Mouse (Mus musculus) spleen, adult 2 months (tissue): ENCODE measurements around the gene Vdac2. TPM values are rescaled to one million over a fixed set of nuclear protein-coding genes. Genes with fewer than 3 reads are reported as not detected.

Experiments
- DNase-seq, 2 experiments: peaks; one replicate each; pipeline versions ENCODE4 v3.0.0 to v3.0.0-alpha.2; 2012 to 2021; ENCODE audit warnings: low spot score in 2 of 2, low read depth in 1 of 2
- H3K27ac ChIP-seq: fragments of 200-500 bp; 2 replicates; pipeline ENCODE4 v1.5.1; 2012; ENCODE audit warnings: low read length, inconsistent platforms; ENCODE audit not compliant: insufficient read depth
- H3K27me3 ChIP-seq: fragments of 200-500 bp; 2 replicates; pipeline ENCODE4 v1.6.1; 2012; ENCODE audit warnings: mild to moderate bottlenecking, moderate library complexity, low read length, inconsistent platforms; ENCODE audit not compliant: control insufficient read depth, insufficient read depth
- H3K36me3 ChIP-seq: fragments of 200-500 bp; 2 replicates; pipeline ENCODE4 v1.6.1; 2012; ENCODE audit warnings: mild to moderate bottlenecking, low read length, inconsistent platforms; ENCODE audit not compliant: control insufficient read depth, insufficient read depth
- H3K4me1 ChIP-seq: fragments of 200-500 bp; 2 replicates; pipeline ENCODE4 v1.6.1; 2011; ENCODE audit warnings: inconsistent platforms; ENCODE audit not compliant: control insufficient read depth, insufficient read depth, insufficient read length
- H3K4me3 ChIP-seq: fragments of 200-500 bp; 2 replicates; pipeline ENCODE4 v1.5.1; 2011; ENCODE audit warnings: mild to moderate bottlenecking, inconsistent platforms; ENCODE audit not compliant: insufficient read depth, insufficient read length; ENCODE audit errors: extremely low read depth
- CTCF ChIP-seq: fragments of 200-500 bp; IDR thresholded peaks from 2 replicates; pipeline ENCODE4 v1.5.1; 2011; ENCODE audit warnings: mild to moderate bottlenecking, inconsistent platforms; ENCODE audit not compliant: insufficient read depth, insufficient read length, insufficient replicate concordance; ENCODE audit errors: extremely low read depth
- POLR2A ChIP-seq: fragments of 200-500 bp; IDR thresholded peaks from 2 replicates; pipeline ENCODE4 v1.6.1; 2011; ENCODE audit warnings: low read depth, low read length, inconsistent platforms
- WGBS: fragments of 180-500 bp; shearing (Covaris S2); methylation state at CpG from one replicate; pipeline ENCODE4 v1.1.7; 2018; 5-methylcytosine and 5-hydroxymethylcytosine counted together
- polyA plus RNA-seq: library from polyadenylated mRNA; depleted of rRNA; stranded (reverse); fragments of >200 nt; gene quantifications from 2 replicates; pipeline ENCODE4 v1.2.3, GENCODE M21; 2012

Vdac2 gene
- polyA plus RNA-seq, 1 experiment, result 59.8 TPM

DNA sequence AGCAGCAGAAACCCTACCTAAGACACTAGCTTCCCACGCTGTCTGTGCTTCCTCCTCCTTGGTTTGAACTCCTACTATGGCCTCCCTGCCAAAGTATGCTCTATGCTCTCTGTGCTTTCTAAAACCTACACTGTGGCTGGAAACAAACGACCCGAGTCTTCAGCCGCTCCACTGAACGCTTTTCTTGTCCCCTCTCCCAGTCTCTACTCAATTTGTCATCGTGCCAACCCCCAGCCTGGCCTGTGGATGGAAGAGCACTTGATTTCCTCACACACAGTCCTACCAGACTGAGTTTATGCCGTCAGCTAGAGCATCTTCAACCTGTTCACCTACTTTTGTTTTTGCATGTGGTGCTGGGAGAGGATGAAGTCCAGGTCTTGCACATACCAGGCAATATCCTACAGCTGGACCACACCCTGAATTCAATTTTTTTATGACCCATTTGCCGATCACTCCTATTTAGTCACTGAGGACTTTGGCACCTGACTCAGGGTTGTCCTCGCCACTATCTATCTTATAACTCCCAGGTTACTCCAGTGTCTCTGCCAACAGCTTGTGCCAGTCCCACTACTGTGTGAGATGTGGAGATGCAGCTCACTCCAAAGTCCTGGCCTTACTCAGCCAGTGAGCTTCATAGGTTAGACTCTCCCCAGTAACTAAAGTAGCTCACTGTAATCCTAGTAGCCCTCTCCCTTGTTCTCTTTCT, 901 bp downstream of the Vdac2 start:
- Histone ChIP-seq H3K27me3 (no peaks in the 10 kb centered on the region), H3K4me1 (0 out of 2 replicates have a peak, but pooled peaks cover 6% of the 10 kb centered on the region), H3K36me3 (no peaks in the 10 kb centered on the region), H3K4me3 (no peak overlapping the region), H3K27ac (no peak overlapping the region)
- 81% methylated on average over 9 of the region's 9 CpGs for WGBS
- TF ChIP-seq POLR2A, result no peak
- no peak for TF ChIP-seq CTCF
- no peak for DNase-seq

DNA sequence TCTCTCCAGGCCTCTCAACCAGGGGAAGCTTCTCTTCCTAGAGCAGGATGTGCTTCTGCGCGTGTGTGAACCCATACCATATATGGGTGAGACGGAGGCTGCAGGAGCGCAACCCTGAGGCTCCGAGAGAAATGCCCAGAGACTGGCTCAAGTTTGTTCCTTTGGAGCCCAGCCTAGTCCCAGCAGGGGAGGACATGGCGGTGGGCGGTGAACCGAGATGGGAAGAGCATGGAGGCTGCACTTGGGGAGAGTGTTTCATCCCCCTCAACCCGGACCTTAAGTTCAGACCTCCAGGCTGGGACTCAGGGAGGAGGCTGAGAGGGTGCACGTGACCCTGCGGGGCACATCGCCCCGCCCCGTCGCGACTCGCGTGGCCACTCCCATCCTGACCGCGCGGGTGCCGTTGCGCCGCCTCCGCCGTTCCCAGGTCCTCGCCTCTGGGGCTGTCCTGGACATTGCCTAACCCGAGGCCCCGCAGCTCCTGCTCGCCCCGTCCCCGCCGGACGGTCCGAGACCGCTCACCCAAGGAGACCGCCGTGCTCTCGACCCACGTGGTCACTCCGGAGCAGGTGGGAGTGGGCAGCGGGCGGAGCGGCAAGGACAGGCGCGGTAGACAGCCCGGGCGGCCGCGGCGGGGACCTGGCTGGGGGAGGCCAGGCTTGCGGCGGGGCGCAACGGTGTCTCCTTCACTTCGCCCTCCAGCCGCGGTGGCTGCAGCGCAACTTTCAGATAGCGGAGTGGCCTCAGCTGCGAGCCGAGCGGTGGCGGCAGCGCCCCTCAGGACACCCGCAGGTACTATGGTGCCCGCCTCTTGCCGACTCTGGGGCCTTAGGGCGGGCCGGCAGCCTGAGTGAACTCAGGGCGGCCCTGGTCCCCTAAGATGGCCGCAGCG, 6.1 kb downstream of the Vdac2 start:
- Histone ChIP-seq H3K4me1 (peaks cover 10% of the 10 kb centered on the region), H3K27me3 (no peaks in the 10 kb centered on the region)

DNA sequence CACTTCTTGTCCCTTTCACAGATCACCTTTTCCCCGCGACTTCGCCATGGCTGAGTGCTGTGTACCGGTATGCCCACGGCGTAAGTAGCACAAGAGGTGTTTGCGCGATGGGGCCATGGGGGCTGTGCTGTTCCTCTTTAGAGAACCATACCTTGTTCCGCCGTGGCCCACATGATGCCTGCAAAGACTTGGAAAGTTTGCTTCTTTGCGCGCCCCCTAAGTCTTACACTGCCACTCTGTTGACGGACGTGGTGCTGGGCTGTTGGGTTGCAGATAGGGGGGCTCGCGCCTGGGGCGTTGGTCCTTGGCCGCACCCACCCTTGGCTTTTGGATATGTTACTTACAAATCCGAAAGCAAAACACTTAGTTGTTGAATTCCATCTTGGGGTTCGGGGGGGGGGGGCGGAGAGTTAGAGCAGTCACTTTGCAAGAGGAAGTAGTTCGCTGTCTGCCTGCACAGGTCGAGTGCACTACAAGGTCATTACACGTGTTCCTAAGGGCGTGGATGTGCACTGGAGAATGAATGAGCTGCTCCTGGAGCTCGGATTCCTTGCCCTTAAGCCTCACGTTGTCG, 6.9 kb downstream of the Vdac2 start:
- 1% methylated on average over 28 of the region's 28 CpGs for WGBS
- TF ChIP-seq CTCF (no peak), POLR2A (no peak)
- Histone ChIP-seq H3K27me3 (no peaks in the 10 kb centered on the region), H3K36me3 (peaks cover 14% of the 10 kb centered on the region), H3K4me3 (peak overlapping the region; percentile 96), H3K4me1 (peaks cover 10% of the 10 kb centered on the region), H3K27ac (peak overlapping the region; percentile 95)
- peak in 1 of 2 experiments; percentile 39 for DNase-seq

More for the DNA sequence above, 6.1 kb downstream of the Vdac2 start:
- peak; percentile 89 to 96 for DNase-seq
- Histone ChIP-seq H3K36me3 (peaks cover 9% of the 10 kb centered on the region), H3K4me3 (peak overlapping the region; percentile 96), H3K27ac (peak overlapping the region; percentile 95)
- WGBS, result under 1% methylated on average over 67 of the region's 73 CpGs
- peak; percentile 72 for TF ChIP-seq POLR2A
- no peak for TF ChIP-seq CTCF

GRCm38 (mm10) chr14:21838336-21839017, 13.4 kb downstream of the Vdac2 start:
- peaks cover 47% of the 10 kb centered on the region for H3K36me3 ChIP-seq
- H3K27me3 ChIP-seq, result no peaks in the 10 kb centered on the region
- 89% methylated on average over 8 of the region's 8 CpGs for WGBS
- no peak overlapping the region for H3K4me3 ChIP-seq
- DNase-seq, result no peak
- peaks cover 4% of the 10 kb centered on the region for H3K4me1 ChIP-seq
- TF ChIP-seq CTCF, result no peak
- no peak for TF ChIP-seq POLR2A
- no peak overlapping the region for H3K27ac ChIP-seq

DNA sequence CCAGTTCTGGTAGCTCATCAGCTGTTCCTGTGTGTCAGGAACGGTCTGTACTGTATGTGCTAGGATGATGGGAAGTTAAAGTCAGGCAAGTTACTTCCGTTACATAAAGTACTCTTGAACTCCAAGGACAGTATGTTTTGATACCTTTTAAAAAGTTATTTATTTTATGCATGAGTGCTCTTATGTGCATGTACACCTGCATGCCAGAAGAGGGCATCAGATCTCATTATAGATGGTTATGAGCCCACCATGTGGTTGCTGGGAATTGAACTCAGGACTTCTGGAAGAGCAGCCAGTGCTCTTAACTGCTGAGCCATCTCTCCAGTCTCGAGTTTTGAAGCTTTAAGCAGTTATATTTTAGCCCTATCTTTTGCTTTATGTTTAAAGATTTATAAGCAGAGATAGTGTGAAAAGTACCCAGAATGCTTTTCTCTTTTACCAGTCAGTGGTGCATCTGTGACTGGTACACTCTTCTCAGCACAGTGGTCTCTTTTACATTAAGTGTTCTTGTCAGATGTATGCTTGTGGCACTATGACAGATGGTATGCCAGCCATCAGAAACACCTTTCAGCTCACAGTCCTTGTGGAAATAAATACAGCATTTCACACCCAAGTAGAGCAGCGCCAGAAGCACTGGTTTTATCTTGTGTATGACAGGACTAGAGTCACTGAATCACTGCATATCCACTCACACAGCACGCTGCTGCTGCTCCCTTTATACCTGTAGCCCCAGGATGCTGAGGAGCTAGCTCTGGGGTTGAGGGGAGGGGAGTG, 17.0 kb downstream of the Vdac2 start:
- Histone ChIP-seq H3K27ac (no peak overlapping the region), H3K4me3 (no peak overlapping the region), H3K27me3 (no peaks in the 10 kb centered on the region), H3K36me3 (peaks cover 42% of the 10 kb centered on the region), H3K4me1 (peaks cover 5% of the 10 kb centered on the region; the same call in 1 of the 2 replicates)
- TF ChIP-seq POLR2A, result no peak
- TF ChIP-seq CTCF, result no peak
- no peak for DNase-seq
- WGBS, result 86% methylated on average over 5 of the region's 5 CpGs

DNA sequence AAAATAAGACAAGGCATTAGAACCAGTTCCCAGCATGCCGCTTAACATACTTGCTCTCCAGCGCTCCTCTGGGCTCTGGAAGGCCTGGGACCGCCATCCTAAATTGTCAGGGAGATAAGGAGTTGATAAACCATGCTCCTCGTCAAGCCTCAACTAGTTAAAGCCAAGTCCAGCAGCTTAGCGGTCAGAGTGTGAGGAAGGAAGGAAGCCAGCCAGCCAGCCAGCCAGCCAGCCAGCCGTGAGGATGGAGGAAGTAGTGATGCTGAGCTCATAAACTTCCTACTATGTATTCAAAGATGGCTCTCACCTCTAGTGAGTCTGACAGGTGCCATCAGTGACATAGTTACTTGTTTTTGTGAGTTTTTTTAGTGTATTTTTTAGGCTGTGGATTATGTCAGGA, 18.2 kb downstream of the Vdac2 start:
- 69% methylated on average over 6 of the region's 6 CpGs for WGBS
- Histone ChIP-seq H3K27ac (no peak overlapping the region), H3K4me3 (no peak overlapping the region), H3K27me3 (no peaks in the 10 kb centered on the region), H3K36me3 (peaks cover 33% of the 10 kb centered on the region), H3K4me1 (peaks cover 13% of the 10 kb centered on the region; the same call in 1 of the 2 replicates)
- TF ChIP-seq CTCF (no peak), POLR2A (no peak)
- DNase-seq, result no peak
